Mouse (Mus musculus) lung, embryonic 15.5 days (tissue): ENCODE data around the gene Htr2a. TPM values are rescaled to one million over a fixed set of nuclear protein-coding genes. Genes with fewer than 3 reads are reported as not detected.

Experiments
- ATAC-seq: fragments of 200-750 bp; cut with Nextera tagmentation; 2 replicates; pipeline ENCODE4 v1.8.0; 2017; ENCODE audit warnings: moderate number of reproducible peaks, borderline replicate concordance; ENCODE audit not compliant: low FRiP score, low TSS enrichment; ENCODE audit errors: extremely low read depth
- H3K27ac ChIP-seq: fragments of 300-500 bp; sonication (generic); 2 replicates; pipeline ENCODE4 v1.5.1; 2015; ENCODE audit warnings: moderate library complexity, mild to moderate bottlenecking, inconsistent platforms
- H3K27me3 ChIP-seq: fragments of 300-500 bp; sonication (generic); 2 replicates; pipeline ENCODE4 v1.6.1; 2015; ENCODE audit warnings: inconsistent platforms
- H3K36me3 ChIP-seq: fragments of 300-500 bp; sonication (generic); 2 replicates; pipeline ENCODE4 v1.6.1; 2015; ENCODE audit warnings: inconsistent platforms
- H3K4me1 ChIP-seq: fragments of 300-500 bp; sonication (generic); 2 replicates; pipeline ENCODE4 v1.6.1; 2015; ENCODE audit warnings: inconsistent platforms
- H3K4me2 ChIP-seq: fragments of 300-500 bp; sonication (generic); 2 replicates; pipeline ENCODE4 v1.6.1; 2015; ENCODE audit warnings: inconsistent platforms, mild to moderate bottlenecking, moderate library complexity
- H3K4me3 ChIP-seq: fragments of 300-500 bp; sonication (generic); 2 replicates; pipeline ENCODE4 v1.5.1; 2015; ENCODE audit warnings: mild to moderate bottlenecking, inconsistent platforms
- H3K9ac ChIP-seq: fragments of 300-500 bp; sonication (generic); 2 replicates; pipeline ENCODE4 v1.6.1; 2015; ENCODE audit warnings: inconsistent platforms
- H3K9me3 ChIP-seq: fragments of 300-500 bp; sonication (generic); 2 replicates; pipeline ENCODE4 v1.6.1; 2016; ENCODE audit warnings: inconsistent platforms
- WGBS: fragments of 180-500 bp; shearing (Covaris S2); methylation state at CpG from one replicate; pipeline ENCODE4 v1.1.7; 2015; 5-methylcytosine and 5-hydroxymethylcytosine counted together
- polyA plus RNA-seq: library from polyadenylated mRNA; unstranded; fragments of >200 nt; fragmentation: Nextera tagmentation; extraction: Ambion mirVana; gene quantifications from 2 replicates; pipeline ENCODE4 v1.2.1, GENCODE M21; 2015

The Htr2a gene
- polyA plus RNA-seq, 1 experiment from 2014 or later, result 0.57 TPM

- Histone ChIP-seq H3K9ac (no peak overlapping the region), H3K4me3 (no peak overlapping the region), H3K9me3 (no peaks in the 10 kb centered on the region), H3K27ac (no peak overlapping the region), H3K4me1 (peaks cover under 1% of the 10 kb centered on the region; the same call in 1 of the 2 replicates), H3K4me2 (no peak overlapping the region), H3K27me3 (no peaks in the 10 kb centered on the region), H3K36me3 (no peaks in the 10 kb centered on the region)
- WGBS, result 58% methylated on average over 4 of the region's 4 CpGs
- no peak for ATAC-seq
Measured at GRCm38 (mm10) chr14:74651678-74652077, 11.0 kb downstream of the Htr2a start.

- ATAC-seq, result no peak
- Histone ChIP-seq H3K4me2 (no peak overlapping the region), H3K4me1 (peaks cover under 1% of the 10 kb centered on the region; the same call in 1 of the 2 replicates), H3K9me3 (no peaks in the 10 kb centered on the region), H3K36me3 (no peaks in the 10 kb centered on the region), H3K4me3 (no peak overlapping the region), H3K27me3 (no peaks in the 10 kb centered on the region), H3K27ac (no peak overlapping the region), H3K9ac (no peak overlapping the region)
- 55% methylated on average over 7 of the region's 7 CpGs for WGBS
Measured at GRCm38 (mm10) chr14:74657227-74657626, 16.6 kb downstream of the Htr2a start.

- H3K27me3 ChIP-seq, result no peaks in the 10 kb centered on the region
- no peaks in the 10 kb centered on the region for H3K36me3 ChIP-seq
- WGBS, result 63% methylated on average over 8 of the region's 8 CpGs
- ATAC-seq, result no peak
- H3K9me3 ChIP-seq, result no peaks in the 10 kb centered on the region
- no peak overlapping the region for H3K27ac ChIP-seq
- no peak overlapping the region for H3K4me2 ChIP-seq
- H3K4me3 ChIP-seq, result no peak overlapping the region
- no peak overlapping the region for H3K9ac ChIP-seq
- peaks cover 5% of the 10 kb centered on the region; the same call in 1 of the 2 replicates for H3K4me1 ChIP-seq
Measured at GRCm38 (mm10) chr14:74659411-74659841, 18.8 kb downstream of the Htr2a start.

- H3K27ac ChIP-seq, result no peak overlapping the region
- no peaks in the 10 kb centered on the region for H3K36me3 ChIP-seq
- no peak overlapping the region for H3K9ac ChIP-seq
- ATAC-seq, result no peak
- no peaks in the 10 kb centered on the region for H3K9me3 ChIP-seq
- no peak overlapping the region for H3K4me3 ChIP-seq
- 64% methylated on average over 10 of the region's 10 CpGs for WGBS
- H3K27me3 ChIP-seq, result no peaks in the 10 kb centered on the region
- no peaks in the 10 kb centered on the region for H3K4me1 ChIP-seq
- H3K4me2 ChIP-seq, result no peak overlapping the region
Measured at GRCm38 (mm10) chr14:74672137-74673019, 31.7 kb downstream of the Htr2a start.

GRCm38 (mm10) chr14:74673020-74673350, 32.3 kb downstream of the Htr2a start:
- Histone ChIP-seq H3K9ac (no peak overlapping the region), H3K4me3 (no peak overlapping the region), H3K27ac (no peak overlapping the region), H3K4me2 (no peak overlapping the region), H3K36me3 (no peaks in the 10 kb centered on the region), H3K9me3 (no peaks in the 10 kb centered on the region), H3K27me3 (no peaks in the 10 kb centered on the region), H3K4me1 (no peaks in the 10 kb centered on the region)
- 74% methylated on average over 3 of the region's 3 CpGs for WGBS
- no peak for ATAC-seq

GRCm38 (mm10) chr14:74673584-74673983, 32.9 kb downstream of the Htr2a start:
- H3K4me2 ChIP-seq, result no peak overlapping the region
- no peak overlapping the region for H3K9ac ChIP-seq
- ATAC-seq, result no peak
- no peak overlapping the region for H3K4me3 ChIP-seq
- no peaks in the 10 kb centered on the region for H3K9me3 ChIP-seq
- WGBS, result 50% methylated on average over 3 of the region's 3 CpGs
- no peaks in the 10 kb centered on the region for H3K27me3 ChIP-seq
- H3K27ac ChIP-seq, result no peak overlapping the region
- no peaks in the 10 kb centered on the region for H3K4me1 ChIP-seq
- no peaks in the 10 kb centered on the region for H3K36me3 ChIP-seq

GRCm38 (mm10) chr14:74679841-74680240, 39.2 kb downstream of the Htr2a start:
- no peak for ATAC-seq
- Histone ChIP-seq H3K9me3 (no peaks in the 10 kb centered on the region), H3K4me3 (no peak overlapping the region), H3K4me1 (no peaks in the 10 kb centered on the region), H3K27me3 (no peaks in the 10 kb centered on the region), H3K4me2 (no peak overlapping the region), H3K9ac (no peak overlapping the region), H3K27ac (no peak overlapping the region), H3K36me3 (no peaks in the 10 kb centered on the region)
- WGBS, result 71% methylated on average over 5 of the region's 5 CpGs

- Histone ChIP-seq H3K36me3 (no peaks in the 10 kb centered on the region), H3K4me2 (no peak overlapping the region), H3K27me3 (no peaks in the 10 kb centered on the region), H3K4me3 (no peak overlapping the region), H3K4me1 (no peaks in the 10 kb centered on the region), H3K27ac (no peak overlapping the region), H3K9ac (no peak overlapping the region), H3K9me3 (no peaks in the 10 kb centered on the region)
- no peak for ATAC-seq
- WGBS, result 69% methylated on average over 5 of the region's 5 CpGs
Measured at GRCm38 (mm10) chr14:74684298-74684978, 43.8 kb downstream of the Htr2a start.

GRCm38 (mm10) chr14:74691963-74692362, 51.3 kb downstream of the Htr2a start:
- no peaks in the 10 kb centered on the region for H3K27me3 ChIP-seq
- H3K9me3 ChIP-seq, result no peaks in the 10 kb centered on the region
- no peak for ATAC-seq
- H3K27ac ChIP-seq, result no peak overlapping the region
- H3K36me3 ChIP-seq, result no peaks in the 10 kb centered on the region
- no peak overlapping the region for H3K9ac ChIP-seq
- H3K4me2 ChIP-seq, result no peak overlapping the region
- WGBS, result 84% methylated on average over 2 of the region's 2 CpGs
- H3K4me1 ChIP-seq, result no peaks in the 10 kb centered on the region
- H3K4me3 ChIP-seq, result no peak overlapping the region

- ATAC-seq, result no peak
- Histone ChIP-seq H3K9ac (no peak overlapping the region), H3K4me3 (no peak overlapping the region), H3K9me3 (no peaks in the 10 kb centered on the region), H3K36me3 (no peaks in the 10 kb centered on the region), H3K4me1 (no peaks in the 10 kb centered on the region), H3K27me3 (no peaks in the 10 kb centered on the region), H3K4me2 (no peak overlapping the region), H3K27ac (no peak overlapping the region)
- 29% methylated on average over 4 of the region's 4 CpGs for WGBS
Measured at GRCm38 (mm10) chr14:74696766-74697165, 56.1 kb downstream of the Htr2a start.

GRCm38 (mm10) chr14:74697432-74697831, 56.8 kb downstream of the Htr2a start:
- Histone ChIP-seq H3K4me3 (no peak overlapping the region), H3K4me2 (no peak overlapping the region), H3K9ac (no peak overlapping the region), H3K27ac (no peak overlapping the region), H3K9me3 (no peaks in the 10 kb centered on the region), H3K27me3 (no peaks in the 10 kb centered on the region), H3K36me3 (no peaks in the 10 kb centered on the region), H3K4me1 (no peaks in the 10 kb centered on the region)
- no peak for ATAC-seq

GRCm38 (mm10) chr14:74699241-74699640, 58.6 kb downstream of the Htr2a start:
- Histone ChIP-seq H3K4me2 (no peak overlapping the region), H3K4me3 (no peak overlapping the region), H3K9me3 (no peaks in the 10 kb centered on the region), H3K27me3 (no peaks in the 10 kb centered on the region), H3K9ac (no peak overlapping the region), H3K4me1 (no peaks in the 10 kb centered on the region), H3K36me3 (no peaks in the 10 kb centered on the region), H3K27ac (no peak overlapping the region)
- 71% methylated on average over 3 of the region's 3 CpGs for WGBS
- no peak for ATAC-seq
